Mouse (Mus musculus): ENCODE measurements around the gene Lrwd1.

DNA sequence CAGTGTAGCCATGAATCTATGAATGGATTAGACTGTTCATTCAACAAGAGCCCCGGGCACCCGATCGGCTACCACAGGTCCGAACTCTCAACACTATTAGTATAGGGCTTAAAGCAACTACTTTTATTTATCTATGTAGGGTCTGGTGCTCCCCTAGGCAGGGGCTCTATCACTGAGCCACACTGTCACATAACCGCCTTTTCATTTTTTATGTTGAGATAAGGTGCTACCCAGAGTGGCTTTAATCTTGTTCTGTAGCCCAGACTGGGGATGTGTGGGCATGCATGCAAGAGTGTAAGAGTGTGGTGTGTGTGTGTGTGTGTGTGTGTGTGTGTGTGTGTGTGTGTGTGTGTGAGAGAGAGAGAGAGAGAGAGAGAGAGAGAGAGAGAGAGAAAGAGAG lies 57.7 kb downstream of the Lrwd1 start:
- TF ChIP-seq GATA1 (IDR thresholded peaks at IDR 0.05; ENCODE audit: low read length) = no peak
- no peak for TF ChIP-seq TAL1 (IDR thresholded peaks at IDR 0.05; ENCODE audit: low read length)

All from erythroblast, embryonic 14.5 days (primary cell).